Mouse (Mus musculus) left cerebral cortex, postnatal 36 days (tissue): ENCODE results near the gene Otogl. TPM values are rescaled to one million over a fixed set of nuclear protein-coding genes. Genes with fewer than 3 reads are reported as not detected.

Experiments used
- DNase-seq, 2 experiments: peaks; one replicate each; pipeline ENCODE4 v3.0.0; 2021 to 2022; ENCODE audit warnings: low spot score in 2 of 2, mixed read lengths in 1 of 2
- intact Hi-C: fragments of 180-260 bp; cut with DNase I; formaldehyde crosslinking; loops from one replicate; pipeline ENCODE4 v1.15.1; 2025
- total RNA-seq, 2 experiments: library from RNA; stranded (reverse); gene quantifications; 2 replicates each; pipeline ENCODE4 v1.2.3; 2021

Otogl gene
- total RNA-seq, 2 experiments from 2014 or later, result 0.16 to 0.25 TPM

GRCm38 (mm10) chr10:107921549-107921948, 9.6 kb upstream of the Otogl start:
- DNase-seq, result no peak
- intact Hi-C loops, result loop anchor here (5.0 to 10.0 kb wide), 3 partner anchors 64 to 477 kb away; no protein-coding TSS in a partner anchor

DNA sequence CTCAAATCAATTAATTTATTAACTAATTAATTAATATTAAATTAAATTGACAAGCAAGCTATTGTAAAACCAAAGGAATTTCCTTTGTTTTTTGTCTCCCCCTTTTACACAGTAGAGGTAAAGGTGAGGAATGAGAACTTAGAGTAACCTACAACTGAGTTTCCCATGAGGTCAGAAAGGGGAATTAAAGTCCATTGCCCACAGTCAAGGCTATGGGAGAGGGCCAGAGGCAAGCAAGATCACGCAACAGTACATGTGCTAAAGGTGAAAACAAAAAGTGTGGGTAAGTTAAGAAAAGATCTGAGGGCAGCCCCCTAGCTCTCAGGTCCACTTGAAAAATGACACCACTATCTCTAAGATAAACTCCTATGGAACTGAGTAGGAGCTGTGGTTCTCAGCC, 9.2 kb upstream of the Otogl start:
- no peak for DNase-seq
- intact Hi-C loops, result loop anchor here (5.0 to 10.0 kb wide), 3 partner anchors 64 to 476 kb away; no protein-coding TSS in a partner anchor

DNA sequence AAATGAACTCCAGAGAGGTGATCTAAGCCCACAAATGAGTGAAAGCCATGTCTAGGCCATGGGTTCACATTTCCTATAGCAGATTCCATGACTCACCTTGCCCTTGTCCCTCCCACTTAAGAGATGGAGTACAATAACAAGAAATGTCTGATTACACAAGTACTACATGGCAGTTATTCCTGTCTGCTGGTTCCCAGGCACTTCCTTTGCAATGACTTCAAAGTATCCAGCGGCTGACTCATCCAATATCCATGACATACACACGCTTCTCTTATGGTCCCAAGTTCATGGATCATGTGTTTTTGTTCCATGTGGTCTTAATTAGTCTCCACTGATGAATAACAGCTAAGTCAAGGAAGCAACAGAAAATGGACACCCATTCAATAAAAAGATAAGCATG, 1.1 kb upstream of the Otogl start:
- intact Hi-C loops, result no loop called here

DNA sequence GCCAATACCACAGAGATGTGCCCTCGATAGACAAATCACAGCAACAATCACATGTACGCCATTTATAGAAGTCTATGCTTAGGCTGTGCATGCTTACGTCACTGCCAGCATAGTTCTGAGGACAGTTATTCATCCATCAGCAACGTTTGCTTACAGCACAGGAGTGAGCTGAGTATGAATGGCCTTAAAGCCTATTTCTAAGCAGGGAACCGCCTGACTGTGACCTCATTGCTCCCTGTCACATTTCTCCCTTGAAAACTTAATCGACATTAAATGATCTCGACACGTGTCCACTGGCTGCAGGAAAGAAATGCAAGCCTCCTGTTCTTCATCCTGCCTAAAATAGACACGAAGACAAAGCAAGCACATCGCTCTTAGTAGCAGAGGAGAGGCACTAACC, 5.5 kb downstream of the Otogl start:
- intact Hi-C loops, result no loop called here

More for the DNA sequence above, 1.1 kb upstream of the Otogl start:
- DNase-seq, result no peak

GRCm38 (mm10) chr10:107905274-107906034, 6.5 kb downstream of the Otogl start:
- DNase-seq, result no peak
- intact Hi-C loops, result no loop called here

More for the DNA sequence above, 5.5 kb downstream of the Otogl start:
- DNase-seq, result no peak

- intact Hi-C loops, result no loop called here
Measured at GRCm38 (mm10) chr10:107901958-107902357, 10.0 kb downstream of the Otogl start.

DNA sequence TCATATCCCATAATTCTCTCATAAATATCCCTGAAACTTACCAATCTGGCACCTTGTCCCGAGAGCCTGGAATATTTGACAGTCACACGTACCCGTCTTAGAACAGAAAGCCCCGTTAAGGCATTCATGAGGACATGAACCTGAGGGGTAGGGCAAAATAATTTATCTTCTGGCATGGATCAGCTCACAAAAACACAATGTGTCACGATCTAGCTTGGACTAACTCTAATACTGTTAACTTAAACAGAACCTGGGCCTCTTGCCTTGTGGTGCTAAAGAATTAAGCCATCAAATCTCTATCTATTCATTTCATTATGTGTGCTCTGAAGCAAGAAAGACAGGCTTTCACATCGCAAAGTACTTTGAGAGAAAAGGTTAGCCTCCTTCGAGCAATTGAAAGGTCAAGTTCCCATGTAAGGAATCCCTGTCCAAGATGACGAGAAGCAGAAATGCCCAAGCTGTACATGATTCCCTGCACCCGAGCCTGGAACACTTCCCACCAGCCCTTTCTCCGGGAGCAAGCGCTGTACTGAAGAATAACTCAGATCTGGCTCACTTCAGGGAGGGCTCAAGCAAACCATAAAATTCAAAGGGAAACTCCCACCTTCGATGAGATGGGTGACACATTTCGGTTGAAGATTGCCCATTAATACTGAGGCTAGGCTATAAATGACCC, 10.6 kb downstream of the Otogl start:
- intact Hi-C loops, result no loop called here
- DNase-seq, result no peak

More at GRCm38 (mm10) chr10:107901958-107902357, 10.0 kb downstream of the Otogl start:
- DNase-seq, result no peak

- DNase-seq, result no peak
- intact Hi-C loops, result no loop called here
Measured at GRCm38 (mm10) chr10:107899946-107900345, 12.0 kb downstream of the Otogl start.

- intact Hi-C loops, result no loop called here
- no peak for DNase-seq
Measured at GRCm38 (mm10) chr10:107896158-107896557, 15.8 kb downstream of the Otogl start.

- intact Hi-C loops, result no loop called here
- DNase-seq, result no peak
Measured at GRCm38 (mm10) chr10:107894663-107895581, 17.0 kb downstream of the Otogl start.

DNA sequence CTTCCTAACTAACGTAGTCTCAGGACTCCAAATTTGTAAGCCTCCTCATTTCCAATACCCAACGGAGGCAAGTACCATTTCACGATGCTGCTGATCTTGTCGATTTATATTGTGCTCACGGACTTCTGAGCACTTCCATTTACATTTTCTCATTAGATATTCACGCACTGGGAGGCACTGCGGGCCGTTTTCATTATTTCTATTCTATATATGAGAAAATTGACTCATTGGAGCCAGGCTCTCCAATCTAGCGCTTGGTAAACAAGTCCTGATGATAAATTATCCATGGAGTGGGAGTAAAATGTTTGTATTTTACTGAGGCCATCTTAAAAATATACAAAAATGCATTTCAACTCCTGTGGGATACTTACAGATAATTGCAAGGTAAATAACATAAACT, 21.5 kb downstream of the Otogl start:
- DNase-seq, result no peak
- intact Hi-C loops, result no loop called here

DNA sequence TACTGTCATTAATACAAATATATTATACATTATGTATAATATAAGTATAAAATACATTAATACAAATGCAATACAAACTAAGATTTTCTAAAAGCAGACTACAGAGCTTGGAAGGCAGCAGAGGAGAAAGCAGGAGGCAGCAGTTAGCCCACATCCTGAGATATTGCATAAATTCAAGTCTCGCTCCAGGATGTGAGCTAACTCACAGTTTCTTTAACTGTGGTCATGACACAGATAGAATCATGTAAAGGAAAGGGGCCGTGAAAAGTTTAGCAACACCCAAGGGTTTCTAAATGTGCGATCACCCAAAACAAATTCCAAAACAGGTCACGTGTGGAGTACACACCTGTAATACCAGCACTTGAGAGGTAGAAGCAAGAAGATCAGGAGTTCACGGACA, 39.4 kb downstream of the Otogl start:
- intact Hi-C loops, result no loop called here
- DNase-seq, result no peak

DNA sequence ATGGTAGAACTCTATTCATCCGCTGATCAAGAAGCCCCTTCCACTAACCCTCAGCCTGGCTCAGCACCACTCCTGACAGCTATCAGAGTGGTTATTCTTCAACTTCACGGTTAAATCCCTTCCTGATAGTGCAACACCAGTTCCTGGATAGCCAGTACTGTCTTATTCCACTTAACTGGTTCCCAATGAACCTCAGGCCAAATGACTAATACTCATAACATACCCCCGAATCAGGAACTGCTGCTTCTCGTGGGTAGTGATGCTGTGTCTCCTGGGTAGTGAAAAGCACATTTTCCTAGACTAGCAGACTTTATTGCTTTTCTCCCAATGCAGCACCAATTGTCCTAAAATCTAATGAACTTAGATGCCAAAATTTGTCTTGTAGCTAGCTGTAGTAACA, 39.8 kb downstream of the Otogl start:
- no peak for DNase-seq

GRCm38 (mm10) chr10:107870540-107870939, 41.4 kb downstream of the Otogl start:
- intact Hi-C loops, result no loop called here
- no peak for DNase-seq

More for the DNA sequence above, 39.8 kb downstream of the Otogl start:
- intact Hi-C loops, result no loop called here

DNA sequence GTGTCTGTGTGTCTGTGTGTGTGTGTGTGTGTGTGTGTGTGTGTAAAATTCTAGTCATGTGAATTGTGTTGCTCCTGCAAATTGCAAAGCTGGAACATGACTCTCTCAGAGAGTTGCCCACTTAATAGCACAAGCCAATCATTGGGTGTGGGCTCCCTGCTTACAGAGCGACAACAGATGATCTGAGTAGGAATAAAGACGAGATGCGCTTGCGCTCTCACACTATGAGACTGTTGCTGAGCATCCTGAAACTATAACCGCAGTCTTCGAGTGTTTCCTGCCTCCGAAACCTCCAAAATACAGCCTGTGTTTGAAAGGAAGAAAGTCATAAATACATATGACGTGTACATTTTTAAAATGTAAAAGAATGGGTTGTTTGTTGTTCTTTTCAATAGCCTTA, 43.0 kb downstream of the Otogl start:
- intact Hi-C loops, result no loop called here
- no peak for DNase-seq

DNA sequence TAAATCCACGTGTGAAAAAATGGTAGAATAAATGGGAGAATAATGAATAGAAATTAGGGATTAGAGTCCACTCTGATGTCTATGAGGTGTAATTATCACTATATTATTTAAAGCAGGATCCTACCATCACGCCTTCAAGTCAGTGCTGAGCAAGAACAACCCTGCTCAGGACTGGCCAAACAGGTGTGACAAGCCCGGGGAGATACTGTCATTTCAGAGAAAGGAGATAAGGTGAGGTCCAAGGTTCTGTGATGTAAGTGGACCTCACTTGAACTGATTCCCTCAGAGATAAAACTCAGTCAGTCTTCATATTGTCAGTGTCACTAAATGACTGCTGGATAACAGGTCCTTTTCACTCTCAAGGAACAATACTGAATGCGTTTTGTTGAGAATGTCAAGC, 44.5 kb downstream of the Otogl start:
- DNase-seq, result no peak
- intact Hi-C loops, result no loop called here

DNA sequence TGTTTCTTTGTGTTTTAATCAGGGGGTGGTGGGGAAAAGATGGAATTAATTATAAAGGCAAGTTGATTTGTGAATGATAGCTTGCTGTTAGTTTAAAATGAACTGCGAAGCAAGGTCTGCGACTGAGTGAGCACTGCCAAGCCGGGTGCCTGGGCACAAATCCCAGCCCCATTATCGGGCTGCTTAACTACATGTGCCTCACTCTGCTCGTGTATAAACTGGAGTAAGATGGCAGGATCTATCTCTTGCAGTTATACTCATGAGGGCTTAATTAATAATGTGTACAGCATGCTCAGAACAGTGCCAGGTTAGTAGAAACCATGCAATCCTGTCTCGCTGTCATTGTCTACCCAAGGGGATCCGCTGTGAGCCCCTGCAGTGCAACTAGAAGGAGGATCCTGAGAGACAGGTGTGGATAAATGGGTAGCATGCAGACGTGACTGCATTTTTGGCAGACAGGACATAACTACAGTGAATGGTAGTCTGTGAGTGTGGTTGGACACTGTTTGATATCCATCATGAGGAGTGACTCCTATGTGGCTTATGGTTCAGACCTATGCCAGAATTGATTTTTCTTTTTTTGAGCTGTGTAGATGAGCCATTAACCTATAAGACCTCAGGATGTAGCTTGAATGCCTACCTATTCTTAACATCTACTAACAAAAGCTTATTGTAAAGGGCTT, 51.6 kb downstream of the Otogl start:
- no peak for DNase-seq
- intact Hi-C loops, result no loop called here

- no peak for DNase-seq
- intact Hi-C loops, result loop anchor here (5.0 to 10.0 kb wide), 3 partner anchors 63 to 578 kb away; no protein-coding TSS in a partner anchor
Measured at GRCm38 (mm10) chr10:107859220-107859619, 52.7 kb downstream of the Otogl start.

DNA sequence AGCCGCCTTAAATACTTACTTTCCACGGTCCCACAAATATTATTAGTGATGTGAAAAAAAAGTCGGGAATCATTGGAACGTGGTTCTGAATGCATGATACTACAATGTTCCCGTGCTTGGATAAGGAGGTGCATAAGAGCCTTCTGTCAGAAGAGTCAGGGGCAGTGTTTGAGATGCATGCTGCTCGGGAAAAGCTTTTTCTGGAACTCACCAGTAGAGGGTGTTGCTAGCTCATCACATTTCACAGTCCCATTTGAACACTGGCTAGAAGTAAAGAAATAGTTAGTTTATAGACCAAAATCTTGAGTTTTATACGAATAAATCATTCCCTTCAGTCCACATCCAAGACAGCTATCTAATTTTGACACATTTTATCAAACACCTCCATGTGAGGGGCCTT, 53.2 kb downstream of the Otogl start:
- intact Hi-C loops, result loop anchor here (5.0 to 10.0 kb wide), 3 partner anchors 64 to 579 kb away; no protein-coding TSS in a partner anchor
- peak; percentile 16 to 23 for DNase-seq
